Mouse (Mus musculus) megakaryocyte, embryonic 14.5 days (primary cell): ENCODE measurements at regions not wholly inside any gene's neighbourhood (a gene's known extent, or its start where the extent isn't known, plus 50 kb on each side); places are given as distances from the start of the nearest gene placed in this dataset.

ENCODE experiments used
- FLI1 ChIP-seq: IDR thresholded peaks from 2 replicates; pipeline ENCODE4 v1.6.1; 2012; ENCODE audit warnings: low read length, inconsistent platforms, mixed read lengths
- GATA1 ChIP-seq: IDR thresholded peaks from 3 replicates; pipeline ENCODE4 v1.6.1; 2012; ENCODE audit warnings: mixed read lengths, low read length, inconsistent platforms, borderline replicate concordance

DNA sequence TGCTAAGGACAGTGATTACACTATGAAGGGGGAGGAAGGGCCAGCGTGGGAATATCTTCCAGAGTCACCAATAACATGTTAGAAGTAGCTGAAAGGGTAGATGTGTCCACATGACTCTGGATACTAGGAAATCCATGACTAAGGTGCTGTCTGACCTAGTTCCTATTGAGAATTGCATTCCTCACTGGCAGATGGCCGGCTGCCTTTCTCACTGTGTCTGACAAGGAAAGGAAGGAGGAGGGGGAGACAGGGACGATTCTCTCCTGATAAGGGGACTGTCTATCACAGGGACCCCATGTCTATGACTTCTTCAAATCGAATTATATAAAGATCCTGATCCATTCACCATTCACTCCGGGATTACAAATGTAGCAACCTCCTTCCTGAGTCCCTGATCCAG is 289.9 kb downstream of the Zfp326 start:
- TF ChIP-seq GATA1: no peak
- TF ChIP-seq FLI1: no peak
